Mouse (Mus musculus) left cerebral cortex, postnatal 14 days (tissue): ENCODE data around the gene Pdgfb. TPM values are rescaled to one million over a fixed set of nuclear protein-coding genes. Genes with fewer than 3 reads are reported as not detected.

Experiments
- DNase-seq, 2 experiments: peaks; one replicate each; pipeline ENCODE4 v3.0.0; 2021 to 2022; ENCODE audit warnings: low spot score in 2 of 2, mixed read lengths in 1 of 2
- intact Hi-C: fragments of 180-260 bp; cut with DNase I; formaldehyde crosslinking; loops from one replicate; pipeline ENCODE4 v1.15.1; 2025
- microRNA-seq, 2 experiments: library from miRNA; unstranded; fragments of <30 nt; microRNA quantifications; one replicate each; pipeline ENCODE4 v1.2.0; 2022
- total RNA-seq, 2 experiments: library from RNA; stranded (reverse); gene quantifications; 2 replicates each; pipeline ENCODE4 v1.2.3; 2021

Gene Pdgfb
- total RNA-seq, 2 experiments from 2014 or later = 41.9 to 42.8 TPM

DNA sequence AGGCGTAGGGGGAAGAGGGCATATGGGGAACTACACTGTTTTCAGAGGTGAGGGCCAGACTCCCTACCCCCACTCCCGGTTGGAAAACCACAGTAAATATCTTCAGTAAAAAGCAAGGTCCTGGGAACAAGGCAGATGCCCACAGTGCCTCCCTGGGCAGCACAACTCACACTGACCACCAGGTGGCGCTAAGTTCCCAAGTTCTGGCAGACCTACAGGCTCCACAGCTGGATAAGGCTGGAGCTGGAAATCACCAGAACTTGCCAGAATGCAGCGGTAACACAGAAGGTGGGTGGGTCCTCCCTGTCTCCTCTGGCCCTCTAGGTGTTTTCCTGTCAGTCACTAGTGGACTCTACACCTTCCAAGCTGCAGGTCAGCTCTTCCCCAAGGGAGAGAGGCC, 68.8 kb downstream of the Pdgfb start:
- intact Hi-C loops = loop anchor here (2.0 kb wide), 2 partner anchors 123 to 131 kb away; no protein-coding TSS in a partner anchor
- DNase-seq = peak; percentile 92

Small RNAs within 50 kb of the gene (microRNA-seq; reads per million reads assigned to microRNA genes)
- 0.53 to 1.0 reads per million in 2 experiments for gene Mir7213

Other genes starting within 250 kb of the Pdgfb start
- 10 to 100 TPM; 37.5 to 39.7 TPM for gene Dnal4, start 237.1 kb downstream of the Pdgfb start, total RNA-seq
- 100 to 1,000 TPM; 693 to 768 TPM for gene Nptxr, start 210.2 kb downstream of the Pdgfb start, total RNA-seq
- 10 to 100 TPM in 1 of 2 experiments, 1 to 10 TPM in 1; 7.3 to 53.6 TPM for gene Npcd, start 180.7 kb downstream of the Pdgfb start, total RNA-seq
- gene Cbx6, start 180.3 kb downstream of the Pdgfb start, total RNA-seq = 100 to 1,000 TPM; 429 to 483 TPM
- gene Apobec3, start 123.3 kb downstream of the Pdgfb start, total RNA-seq = 1 to 10 TPM; 4.2 to 5.1 TPM
- gene Cbx7, start 43.9 kb downstream of the Pdgfb start, total RNA-seq = 10 to 100 TPM in 1 of 2 experiments, 1 to 10 TPM in 1; 9.9 to 11.9 TPM
- 100 to 1,000 TPM; 534 to 540 TPM for gene Syngr1, start 76.4 kb upstream of the Pdgfb start, total RNA-seq
- 100 to 1,000 TPM; 449 to 461 TPM for gene Rpl3, start 76.9 kb upstream of the Pdgfb start, total RNA-seq
- gene Tab1, start 118.2 kb upstream of the Pdgfb start, total RNA-seq = 10 to 100 TPM; 26.2 to 27.8 TPM
- 100 to 1,000 TPM; 109 to 110 TPM for gene Mgat3, start 158.7 kb upstream of the Pdgfb start, total RNA-seq
- gene Mief1, start 219.0 kb upstream of the Pdgfb start, total RNA-seq = 10 to 100 TPM; 30.7 to 31.4 TPM
- 10 to 100 TPM; 18.7 to 25.4 TPM for gene AC140267.1, start 220.9 kb upstream of the Pdgfb start, total RNA-seq
- gene Atf4, start 240.2 kb upstream of the Pdgfb start, total RNA-seq = 10 to 100 TPM; 93.4 TPM
- 10 to 100 TPM; 41.9 to 42.6 TPM for gene Rps19bp1, start 249.3 kb upstream of the Pdgfb start, total RNA-seq